Comparison of ENCODE assay signal across 28 mouse cellular contexts in the genomic region with DNA sequence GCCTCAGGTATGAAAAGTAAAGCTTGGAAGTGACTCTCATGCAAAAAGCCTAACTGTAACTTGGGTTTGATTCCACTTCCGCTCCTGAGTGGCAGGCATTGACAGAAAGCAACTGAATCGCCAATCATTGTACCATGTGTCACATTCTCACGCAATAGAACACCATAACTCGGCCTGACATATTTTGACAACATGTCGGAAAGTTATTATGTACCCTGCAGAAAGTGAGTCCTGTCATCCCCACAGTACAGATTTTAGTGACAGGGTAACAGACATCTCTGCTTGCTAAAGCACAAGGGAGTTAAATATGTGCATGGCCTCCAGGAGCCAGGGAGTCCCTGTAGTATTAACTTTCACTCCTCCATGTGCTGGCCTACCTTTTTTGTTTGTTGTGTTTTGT.
DNase-seq lines count a peak whose midpoint lies in the region; ATAC-seq lines count a peak whose summit lies in the region.
"Had no signal": no experiment of that assay in that cellular context is flagged by ENCODE, and none has a peak within 500 bp of the region (broad histone marks: within the 10 kb centered on the region; RNA-seq: fewer than 3 reads in every experiment).

No protein-coding gene starts in this region.

- no peak overlapping the region for H3K27ac ChIP-seq in forebrain, embryonic 13.5 days
- no peak overlapping the region for H3K27ac ChIP-seq in forebrain, embryonic 10.5 days
- H3K27ac ChIP-seq in midbrain, embryonic 13.5 days, result no peak overlapping the region; the same call in 1 of the 2 replicates
- no peak overlapping the region for H3K27ac ChIP-seq in midbrain, embryonic 10.5 days (replicated peaks)
- no peak overlapping the region for H3K27ac ChIP-seq in forebrain, embryonic 16.5 days (ENCODE audit: low read length)
- H3K27ac ChIP-seq: gastrocnemius, adult 2 months; heart, embryonic 15.5 days; left cerebral cortex, adult 2 months; limb, embryonic 15.5 days; liver, embryonic 15.5 days had no signal

- no peak overlapping the region for H3K9ac ChIP-seq in forebrain, embryonic 13.5 days
- H3K9ac ChIP-seq in midbrain, embryonic 13.5 days (replicated peaks), result no peak overlapping the region
- H3K9ac ChIP-seq in forebrain, embryonic 16.5 days (replicated peaks; ENCODE audit: low read depth, low read length), result no peak overlapping the region
- H3K9ac ChIP-seq: heart, embryonic 15.5 days; limb, embryonic 15.5 days; liver, embryonic 15.5 days had no signal

- no peak for DNase-seq in forebrain, embryonic 10.5 days (ENCODE audit: extremely low spot score, low spot score)
- DNase-seq in midbrain, embryonic 10.5 days (ENCODE audit: low spot score), result no peak
- peak; percentile 35 for DNase-seq in retina, embryonic 14.5 days (ENCODE audit: low spot score)
- DNase-seq in cerebellum, postnatal 25 days, result no peak
- no peak for DNase-seq in layer of hippocampus, postnatal 10 days (ENCODE audit: low spot score in 2 of 2)
- DNase-seq: adrenal gland, postnatal 36 days; cerebellum, adult 18-20 months; cerebellum, postnatal 36 days; gastrocnemius, adult 2 months; heart, postnatal 4 days; kidney, adult 18-20 months; kidney, postnatal 4 days; layer of hippocampus, adult 9-11 months; left cerebral cortex, postnatal 4 days; lung, postnatal 4 days; right cerebral cortex, postnatal 25 days; spleen, adult 18-20 months had no signal

- no peaks in the 10 kb centered on the region for H3K9me3 ChIP-seq in forebrain, embryonic 13.5 days (replicated peaks)
- H3K9me3 ChIP-seq in forebrain, embryonic 10.5 days, result no peaks in the 10 kb centered on the region
- H3K9me3 ChIP-seq in midbrain, embryonic 13.5 days, result no peaks in the 10 kb centered on the region
- H3K9me3 ChIP-seq in midbrain, embryonic 10.5 days (replicated peaks), result no peaks in the 10 kb centered on the region
- H3K9me3 ChIP-seq in forebrain, embryonic 16.5 days (ENCODE audit: control insufficient read depth, low read length), result no peaks in the 10 kb centered on the region
- H3K9me3 ChIP-seq: G1E; heart, embryonic 15.5 days; limb, embryonic 15.5 days; liver, embryonic 15.5 days had no signal

- no peaks in the 10 kb centered on the region for H3K27me3 ChIP-seq in forebrain, embryonic 13.5 days
- H3K27me3 ChIP-seq in forebrain, embryonic 10.5 days (ENCODE audit: poor library complexity, severe bottlenecking), result no peaks in the 10 kb centered on the region
- no peaks in the 10 kb centered on the region for H3K27me3 ChIP-seq in midbrain, embryonic 13.5 days
- no peaks in the 10 kb centered on the region for H3K27me3 ChIP-seq in midbrain, embryonic 10.5 days (ENCODE audit: low read depth, poor library complexity, severe bottlenecking)
- H3K27me3 ChIP-seq in forebrain, embryonic 16.5 days (replicated peaks; ENCODE audit: control insufficient read depth, insufficient read depth, low read length), result no peaks in the 10 kb centered on the region
- H3K27me3 ChIP-seq: CH12.LX; heart, embryonic 15.5 days; limb, embryonic 15.5 days; liver, embryonic 15.5 days; Patski had no signal

- peaks cover 6% of the 10 kb centered on the region; the same call in 1 of the 2 replicates for H3K4me1 ChIP-seq in forebrain, embryonic 13.5 days
- H3K4me1 ChIP-seq in forebrain, embryonic 10.5 days, result no peaks in the 10 kb centered on the region
- H3K4me1 ChIP-seq in midbrain, embryonic 13.5 days (replicated peaks), result peaks cover 8% of the 10 kb centered on the region
- H3K4me1 ChIP-seq in midbrain, embryonic 10.5 days, result no peaks in the 10 kb centered on the region
- H3K4me1 ChIP-seq in forebrain, embryonic 16.5 days (replicated peaks; ENCODE audit: control insufficient read depth, insufficient read depth, low read length), result peaks cover 4% of the 10 kb centered on the region; the same call in 1 of the 2 replicates
- H3K4me1 ChIP-seq: heart, embryonic 15.5 days; limb, embryonic 15.5 days; liver, embryonic 15.5 days had no signal

- H3K4me3 ChIP-seq in forebrain, embryonic 13.5 days, result no peak overlapping the region
- H3K4me3 ChIP-seq in forebrain, embryonic 10.5 days, result no peak overlapping the region
- H3K4me3 ChIP-seq in midbrain, embryonic 13.5 days (replicated peaks), result no peak overlapping the region
- H3K4me3 ChIP-seq in midbrain, embryonic 10.5 days, result no peak overlapping the region
- no peak overlapping the region for H3K4me3 ChIP-seq in forebrain, embryonic 16.5 days (replicated peaks; ENCODE audit: low read length)
- H3K4me3 ChIP-seq: gastrocnemius, adult 2 months; heart, embryonic 15.5 days; left cerebral cortex, adult 2 months; limb, embryonic 15.5 days; liver, embryonic 15.5 days had no signal

- H3K4me2 ChIP-seq in forebrain, embryonic 13.5 days, result no peak overlapping the region
- no peak overlapping the region for H3K4me2 ChIP-seq in midbrain, embryonic 13.5 days (replicated peaks)
- no peak overlapping the region for H3K4me2 ChIP-seq in forebrain, embryonic 16.5 days (ENCODE audit: low read length)
- H3K4me2 ChIP-seq: heart, embryonic 15.5 days; limb, embryonic 15.5 days; liver, embryonic 15.5 days had no signal

- no peaks in the 10 kb centered on the region for H3K36me3 ChIP-seq in forebrain, embryonic 13.5 days (ENCODE audit: poor library complexity, severe bottlenecking)
- no peaks in the 10 kb centered on the region for H3K36me3 ChIP-seq in forebrain, embryonic 10.5 days (replicated peaks)
- H3K36me3 ChIP-seq in midbrain, embryonic 13.5 days, result no peaks in the 10 kb centered on the region
- H3K36me3 ChIP-seq in midbrain, embryonic 10.5 days, result no peaks in the 10 kb centered on the region
- H3K36me3 ChIP-seq in forebrain, embryonic 16.5 days (ENCODE audit: control insufficient read depth, insufficient read depth), result no peaks in the 10 kb centered on the region
- H3K36me3 ChIP-seq: G1E; heart, embryonic 15.5 days; limb, embryonic 15.5 days; liver, embryonic 15.5 days had no signal

- peak; percentile 83 for ATAC-seq in forebrain, embryonic 13.5 days
- ATAC-seq in midbrain, embryonic 13.5 days, result peak; percentile 35
- ATAC-seq in forebrain, embryonic 16.5 days, result peak; percentile 94
- ATAC-seq: inflammation-experienced regulatory T-cells, adult 6 months; Patski had no signal

- whole genome bisulfite sequencing in forebrain, embryonic 13.5 days, result 77% methylated on average over 5 of the region's 5 CpGs
- WGBS in forebrain, embryonic 10.5 days, result 88% methylated on average over 5 of the region's 5 CpGs
- WGBS in midbrain, embryonic 13.5 days, result 77% methylated on average over 5 of the region's 5 CpGs
- WGBS in midbrain, embryonic 10.5 days, result 87% methylated on average over 5 of the region's 5 CpGs
- WGBS in forebrain, embryonic 16.5 days, result 45% methylated on average over 5 of the region's 5 CpGs

Comparison
In these comparisons a context has a peak if more than half of its experiments do, and no peak if none do; other contexts are left out.
1. ATAC-seq: peak in every context shown above with its lines; median percentile 94 in forebrain, embryonic 16.5 days; 83 in forebrain, embryonic 13.5 days; 35 in midbrain, embryonic 13.5 days.